8 mouse cellular contexts compared by ENCODE assay signal in genomic region chr1:34579782-34580356, GRCm38 (mm10). TPM values are rescaled to one million over a fixed set of nuclear protein-coding genes. Genes with fewer than 3 reads are reported as not detected.
DNase-seq lines count a peak whose midpoint lies in the region; ATAC-seq and TF ChIP-seq lines count a peak whose summit lies in the region.

No protein-coding gene starts in this region.

- no peaks in the 10 kb centered on the region for H3K9me3 ChIP-seq in heart, embryonic 14.5 days (ENCODE audit: control insufficient read depth, low read length)
- H3K9me3 ChIP-seq in hindbrain, embryonic 10.5 days: no peaks in the 10 kb centered on the region
- H3K9me3 ChIP-seq in liver, embryonic 14.5 days (ENCODE audit: control insufficient read depth, low read length): no peaks in the 10 kb centered on the region

- intact Hi-C loops in heart, postnatal 36 days (cut with DNase I): no loop called here

- TF ChIP-seq EP300 in liver, embryonic 14.5 days (IDR thresholded peaks at IDR 0.05; ENCODE audit: low read depth): no peak

- peak overlapping the region; percentile 6 to 38; a peak in 2 of 4 replicates for H3K4me3 ChIP-seq in heart, embryonic 14.5 days (ENCODE audit: control insufficient read depth in 1 of 2, insufficient read depth in 1 of 2, low read depth in 1 of 2, low read length in 2 of 2)
- H3K4me3 ChIP-seq in hindbrain, embryonic 10.5 days: peak overlapping the region; percentile 60
- H3K4me3 ChIP-seq in liver, embryonic 14.5 days (ENCODE audit: insufficient read depth in 1 of 2, low read depth in 2 of 2, low read length in 2 of 2): no peak overlapping the region

- TF ChIP-seq CTCF in liver, embryonic 14.5 days (IDR thresholded peaks at IDR 0.05; ENCODE audit: low read depth): no peak

- H3K27me3 ChIP-seq in heart, embryonic 14.5 days (ENCODE audit: control insufficient read depth, insufficient read depth, low read length): peaks cover 27% of the 10 kb centered on the region
- H3K27me3 ChIP-seq in hindbrain, embryonic 10.5 days (ENCODE audit: insufficient read depth, poor library complexity, severe bottlenecking): peaks cover 42% of the 10 kb centered on the region
- peaks cover 8% of the 10 kb centered on the region for H3K27me3 ChIP-seq in liver, embryonic 14.5 days (ENCODE audit: control insufficient read depth, insufficient read depth, low read length)

- H3K36me3 ChIP-seq in heart, embryonic 14.5 days (ENCODE audit: control insufficient read depth, insufficient read depth, low read length): no peaks in the 10 kb centered on the region
- H3K36me3 ChIP-seq in hindbrain, embryonic 10.5 days: no peaks in the 10 kb centered on the region
- no peaks in the 10 kb centered on the region for H3K36me3 ChIP-seq in liver, embryonic 14.5 days (replicated peaks; ENCODE audit: control insufficient read depth, insufficient read depth, low read depth)

- under 1% methylated on average over 18 of the region's 18 CpGs for WGBS in heart, embryonic 14.5 days
- 2% methylated on average over 18 of the region's 18 CpGs for WGBS in hindbrain, embryonic 10.5 days
- WGBS in liver, embryonic 14.5 days (ENCODE audit: insufficient replicate concordance): 2% methylated on average over 18 of the region's 18 CpGs

- DNase-seq in heart, postnatal 36 days: no peak
- peak; percentile 85 for DNase-seq in brain, adult 2 months (ENCODE audit: low read depth, low spot score)
- no peak for DNase-seq in hindbrain, embryonic 10.5 days (ENCODE audit: low spot score)
- DNase-seq in liver, embryonic 14.5 days (ENCODE audit: low read depth in 3 of 3, low spot score in 3 of 3): no peak
- DNase-seq in retina, embryonic 14.5 days (ENCODE audit: low spot score): no peak
- DNase-seq in spleen, postnatal 4 days (ENCODE audit: low spot score in 2 of 2): no peak
- no peak for DNase-seq in heart, adult 11 months

- H3K4me2 ChIP-seq in heart, embryonic 14.5 days (ENCODE audit: low read length): peak overlapping the region; percentile 75
- H3K4me2 ChIP-seq in liver, embryonic 14.5 days (ENCODE audit: low read depth): peak overlapping the region; percentile 46

- no peak overlapping the region for H3K27ac ChIP-seq in heart, embryonic 14.5 days (replicated peaks in 1 of 2; ENCODE audit: control insufficient read depth in 1 of 2, insufficient read depth in 1 of 2, low read depth in 2 of 2, low read length in 2 of 2)
- H3K27ac ChIP-seq in hindbrain, embryonic 10.5 days: peak overlapping the region; percentile 76
- H3K27ac ChIP-seq in liver, embryonic 14.5 days: no peak overlapping the region

- H3K9ac ChIP-seq in heart, embryonic 14.5 days (ENCODE audit: low read length): no peak overlapping the region
- no peak overlapping the region for H3K9ac ChIP-seq in liver, embryonic 14.5 days (replicated peaks)

- peaks cover 2 to 5% of the 10 kb centered on the region in 2 experiments; a peak in 1 of 4 replicates for H3K4me1 ChIP-seq in heart, embryonic 14.5 days (ENCODE audit: control insufficient read depth in 2 of 2, insufficient read depth in 2 of 2, low read length in 2 of 2)
- H3K4me1 ChIP-seq in hindbrain, embryonic 10.5 days (replicated peaks): peaks cover 16% of the 10 kb centered on the region; the same call in 1 of the 2 replicates
- H3K4me1 ChIP-seq in liver, embryonic 14.5 days (replicated peaks; ENCODE audit: control insufficient read depth in 2 of 2, insufficient read depth in 2 of 2, low read length in 1 of 2): no peaks in the 10 kb centered on the region

- peak; percentile 35; the same call in 1 of the 2 replicates for ATAC-seq in heart, embryonic 14.5 days (ENCODE audit: insufficient number of reproducible peaks, insufficient read depth, low FRiP score, low read depth)
- ATAC-seq in liver, embryonic 14.5 days (ENCODE audit: insufficient read depth): no peak; the same call in 1 of the 2 replicates

RNA-seq across cellular contexts. Expression of gene Amer3, which starts 0.4 kb away (rescaled TPM):
- not detected in 2 replicates for polyA plus RNA-seq in heart, embryonic 14.5 days (2014; fragmentation: Nextera tagmentation; extraction: Ambion mirVana)
- total RNA-seq in heart, postnatal 36 days (2021): not detected
- 1.6 and 4.9 TPM in 2 replicates for polyA plus RNA-seq in hindbrain, embryonic 10.5 days (2016; fragmentation: Nextera tagmentation; extraction: Ambion mirVana)
- 0.02 TPM in 1 of 2 replicates, not detected in the other for polyA plus RNA-seq in liver, embryonic 14.5 days (2012; rRNA removed)
- not detected in 2 replicates for polyA plus RNA-seq in liver, embryonic 14.5 days (2014; fragmentation: Nextera tagmentation; extraction: Ambion mirVana)

RNA-seq across cellular contexts. Expression of gene Prss40, which starts 19.1 kb away (rescaled TPM):
- polyA plus RNA-seq in heart, embryonic 14.5 days (2014; fragmentation: Nextera tagmentation; extraction: Ambion mirVana): not detected in 2 replicates
- not detected for total RNA-seq in heart, postnatal 36 days (2021)
- polyA plus RNA-seq in hindbrain, embryonic 10.5 days (2016; fragmentation: Nextera tagmentation; extraction: Ambion mirVana): not detected in 2 replicates
- not detected in 2 replicates for polyA plus RNA-seq in liver, embryonic 14.5 days (2012; rRNA removed)
- not detected in 2 replicates for polyA plus RNA-seq in liver, embryonic 14.5 days (2014; fragmentation: Nextera tagmentation; extraction: Ambion mirVana)

RNA-seq across cellular contexts. Expression of gene Cfc1, which starts 44.4 kb away (rescaled TPM):
- polyA plus RNA-seq in heart, embryonic 14.5 days (2014; fragmentation: Nextera tagmentation; extraction: Ambion mirVana): 0.46 TPM in 1 of 2 replicates, not detected in the other
- total RNA-seq in heart, postnatal 36 days (2021): not detected
- not detected in 2 replicates for polyA plus RNA-seq in hindbrain, embryonic 10.5 days (2016; fragmentation: Nextera tagmentation; extraction: Ambion mirVana)
- polyA plus RNA-seq in liver, embryonic 14.5 days (2012; rRNA removed): not detected in 2 replicates
- polyA plus RNA-seq in liver, embryonic 14.5 days (2014; fragmentation: Nextera tagmentation; extraction: Ambion mirVana): not detected in 2 replicates

Comparison
In these comparisons a context has a peak if more than half of its experiments do, and no peak if none do; other contexts are left out.
1. H3K4me3 ChIP-seq: peak in heart, embryonic 14.5 days (2 of 2) and hindbrain, embryonic 10.5 days (single experiment); none in liver, embryonic 14.5 days (0 of 2).